Mouse (Mus musculus): ENCODE data around the gene Nfia.

The Nfia gene

DNA sequence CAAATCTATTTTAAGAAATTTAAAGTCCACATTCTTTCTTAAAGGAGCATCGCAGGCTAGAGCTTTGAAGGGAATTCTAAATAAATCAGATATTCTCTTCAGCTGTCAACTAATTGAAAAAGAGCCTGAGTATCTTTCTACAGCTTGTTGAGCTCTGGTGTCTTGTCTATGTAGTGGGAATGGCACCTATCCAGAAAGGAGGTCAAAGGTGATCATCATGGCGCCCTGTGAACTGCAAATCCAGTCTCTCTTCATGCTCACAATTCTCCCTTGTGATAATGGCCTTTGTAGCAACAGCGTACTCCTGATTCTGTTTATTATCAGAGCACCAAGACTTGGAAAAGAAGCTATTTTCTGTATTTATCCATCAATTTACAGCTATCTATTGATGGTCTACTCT, 6.4 kb upstream of the Nfia start:
- no peak for DNase-seq (ENCODE audit: low spot score in 2 of 2)

GRCm38 (mm10) chr4:97767025-97767424, 5.5 kb upstream of the Nfia start:
- DNase-seq (ENCODE audit: low spot score in 2 of 2), result no peak

GRCm38 (mm10) chr4:97767516-97767915, 5.0 kb upstream of the Nfia start:
- no peak for DNase-seq (ENCODE audit: low spot score in 2 of 2)

- peak in 1 of 2 experiments; percentile 54 for DNase-seq (ENCODE audit: low spot score in 2 of 2)
These were observed 2.7 kb upstream of the Nfia start for GRCm38 (mm10) chr4:97769861-97770260.

- peak in 1 of 2 experiments; percentile 41 for DNase-seq (ENCODE audit: low spot score in 2 of 2)
These were observed 1.1 kb upstream of the Nfia start for GRCm38 (mm10) chr4:97771426-97771825.

GRCm38 (mm10) chr4:97772084-97772484, 450 bp upstream of the Nfia start:
- DNase-seq (ENCODE audit: low spot score in 2 of 2), result peak; percentile 91 to 93

GRCm38 (mm10) chr4:97773110-97773593, 618 bp downstream of the Nfia start:
- peak; percentile 89 for DNase-seq (ENCODE audit: low spot score in 2 of 2)

GRCm38 (mm10) chr4:97773791-97774190, 1.3 kb downstream of the Nfia start:
- DNase-seq (ENCODE audit: low spot score in 2 of 2), result peak in 1 of 2 experiments; percentile 50

- peak in 1 of 2 experiments; percentile 56 for DNase-seq (ENCODE audit: low spot score in 2 of 2)
These were observed 2.0 kb downstream of the Nfia start for GRCm38 (mm10) chr4:97774446-97774950.

- DNase-seq (ENCODE audit: low spot score in 2 of 2), result peak; percentile 54 to 65
These were observed 2.5 kb downstream of the Nfia start for GRCm38 (mm10) chr4:97775059-97775458.

GRCm38 (mm10) chr4:97775494-97776265, 3.1 kb downstream of the Nfia start:
- peak in 1 of 2 experiments; percentile 60 for DNase-seq (ENCODE audit: low spot score in 2 of 2)

DNA sequence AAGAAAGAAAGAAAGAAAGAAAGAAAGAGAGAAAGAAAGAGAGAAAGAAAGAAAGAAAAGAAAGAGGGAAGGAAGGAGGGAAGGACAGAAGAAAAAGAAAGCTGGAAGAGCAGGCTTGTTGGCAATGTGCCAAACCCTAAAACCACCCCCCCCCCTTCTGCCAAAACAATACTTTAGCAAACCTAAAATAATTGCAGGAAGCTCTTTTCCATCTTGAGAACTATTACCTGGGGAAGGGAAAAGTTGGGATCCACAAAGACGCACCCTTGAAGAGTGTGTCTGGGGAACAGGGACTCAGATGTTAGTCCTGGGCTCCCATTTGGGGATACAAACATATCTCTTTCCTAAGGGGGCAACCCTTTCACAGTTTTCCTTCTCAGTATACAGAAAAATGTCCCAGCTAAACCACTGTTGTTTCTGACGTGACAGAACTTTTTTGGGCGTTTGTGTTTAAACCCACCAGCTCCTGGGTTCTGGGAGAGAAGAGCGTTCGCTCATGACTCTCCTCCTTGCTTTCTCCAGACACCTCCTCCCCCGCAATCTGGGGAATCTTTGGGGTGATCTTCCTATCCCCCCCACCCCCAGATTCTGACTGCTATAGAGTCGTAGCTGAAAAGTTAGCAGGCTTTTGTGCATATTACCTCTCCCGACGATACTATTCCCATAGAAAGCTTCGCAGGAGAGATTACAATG, 4.0 kb downstream of the Nfia start:
- DNase-seq (ENCODE audit: low spot score in 2 of 2), result peak in 1 of 2 experiments; percentile 57

DNA sequence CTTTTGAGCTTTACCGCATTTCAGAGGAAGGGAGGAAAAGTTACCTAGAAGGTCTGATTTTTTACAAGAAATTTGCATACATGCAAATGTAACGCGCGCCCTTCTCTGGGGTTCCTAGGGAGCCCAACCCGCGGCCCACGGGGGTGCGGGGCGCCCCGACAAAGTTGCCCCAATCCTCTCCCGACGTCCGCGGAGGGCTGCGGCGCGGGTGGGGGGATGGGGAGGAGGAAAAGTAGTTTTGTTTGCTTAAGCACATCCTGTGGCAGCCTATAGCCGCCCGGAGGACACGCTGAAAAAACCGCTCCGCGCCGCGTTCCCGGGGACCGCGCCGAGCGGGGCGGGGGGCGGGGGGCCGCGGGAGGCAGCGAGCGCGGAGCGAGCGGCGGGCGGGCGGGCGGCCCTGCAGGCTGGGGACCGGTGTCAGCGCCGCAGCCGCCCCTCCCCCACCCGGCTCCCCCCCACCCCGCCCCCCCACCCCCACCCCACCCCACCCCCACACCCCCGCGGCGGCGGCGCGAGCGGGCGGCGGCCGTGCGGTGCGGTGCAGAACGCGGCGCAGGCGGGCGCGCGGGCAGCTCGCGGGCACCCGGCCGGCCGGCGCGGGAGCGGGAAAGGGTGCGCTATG, 4.7 kb downstream of the Nfia start:
- peak; percentile 53 to 73 for DNase-seq (ENCODE audit: low spot score in 2 of 2)

DNA sequence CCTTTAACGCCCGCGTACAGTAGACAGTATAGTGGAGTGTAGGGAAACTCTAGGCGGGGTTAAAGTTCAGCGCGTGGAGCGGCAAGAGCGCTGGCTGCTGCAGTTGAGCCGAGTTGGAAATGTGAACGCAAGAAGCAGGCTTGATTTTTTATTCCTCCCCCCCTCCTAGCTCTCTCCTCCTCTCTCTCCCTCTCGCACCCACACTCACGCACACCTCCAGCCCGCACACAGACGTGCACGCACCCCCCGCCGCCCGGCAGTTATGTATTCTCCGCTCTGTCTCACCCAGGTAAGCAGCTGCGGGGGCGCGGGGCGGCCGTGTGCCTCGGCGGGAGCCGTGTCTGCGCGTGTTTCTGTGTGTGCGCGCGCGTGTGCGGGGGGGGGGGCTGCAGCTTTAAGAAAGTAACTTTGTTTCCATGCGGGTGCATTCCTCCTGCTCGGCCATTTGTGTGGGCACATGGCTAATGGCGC, 5.2 kb downstream of the Nfia start, which contains the start of gene E130114P18Rik:
Gene E130114P18Rik (minus strand): TSS at position 373 of the 471 bp plus-strand sequence.
- DNase-seq (ENCODE audit: low spot score in 2 of 2), result peak; percentile 50 to 74

DNA sequence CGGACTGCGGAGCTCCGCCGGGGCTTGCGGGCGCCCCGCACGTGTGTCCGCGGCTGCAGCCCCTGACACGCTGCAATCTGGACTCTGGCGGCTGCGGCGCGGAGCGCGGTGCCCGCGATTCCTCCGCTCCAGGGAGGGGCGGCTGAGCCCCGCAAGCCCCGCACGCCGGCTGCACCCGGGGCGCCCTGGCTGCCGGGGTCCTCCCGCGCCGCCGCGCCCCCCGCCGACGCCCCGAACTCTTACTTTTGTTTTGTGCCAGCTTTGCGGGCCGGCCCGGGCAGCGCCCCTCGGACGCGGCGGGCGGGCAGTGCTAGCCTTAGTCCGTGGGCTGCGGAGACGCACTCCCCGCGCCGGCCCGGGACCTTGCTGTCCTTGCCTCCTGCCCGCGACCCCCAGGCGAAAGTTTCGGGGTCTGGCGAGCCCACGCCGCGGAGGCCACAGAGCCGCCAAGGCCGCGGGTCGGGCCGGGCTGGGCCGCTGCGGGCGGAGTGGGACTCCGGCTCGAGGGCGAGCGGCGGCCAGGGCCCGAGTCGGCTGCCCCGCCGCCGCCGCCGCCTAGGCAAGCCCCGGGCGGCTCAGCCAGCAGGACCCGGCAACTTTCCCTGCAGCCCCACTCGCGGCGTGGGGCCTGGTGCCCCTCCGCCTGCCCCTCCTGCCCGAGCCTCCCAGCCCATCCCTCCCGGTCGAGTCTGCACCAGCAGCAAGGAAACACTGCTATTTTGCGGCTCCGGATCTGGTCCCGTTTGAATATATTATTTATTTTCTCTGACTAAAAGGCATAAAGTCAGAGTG, 5.9 kb downstream of the Nfia start:
- peak; percentile 24 to 78 for DNase-seq (ENCODE audit: low spot score in 2 of 2)

- peak in 1 of 2 experiments; percentile 49 for DNase-seq (ENCODE audit: low spot score in 2 of 2)
These were observed 6.7 kb downstream of the Nfia start for GRCm38 (mm10) chr4:97779003-97779930.

DNA sequence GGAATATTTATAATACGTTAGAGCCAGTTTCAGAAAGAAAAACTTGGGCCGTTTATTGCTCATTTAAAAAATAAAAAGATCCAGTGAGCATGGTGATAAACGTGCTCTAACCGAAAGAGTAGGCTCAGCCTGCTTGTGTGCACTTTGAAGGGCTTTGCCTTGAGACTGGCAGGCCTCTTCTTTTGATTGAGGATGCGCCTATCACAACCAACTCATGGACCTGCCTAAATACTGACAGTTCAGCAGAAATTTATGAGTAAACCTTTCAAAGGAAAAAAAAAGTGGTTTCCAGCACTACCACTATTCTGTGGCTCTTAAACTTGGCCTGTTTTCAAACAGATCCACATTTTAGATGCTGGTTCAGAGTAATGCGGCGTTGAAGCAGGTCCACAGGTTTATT, 7.5 kb downstream of the Nfia start:
- DNase-seq (ENCODE audit: low spot score in 2 of 2), result no peak

GRCm38 (mm10) chr4:97780666-97781435, 8.3 kb downstream of the Nfia start:
- no peak for DNase-seq (ENCODE audit: low spot score in 2 of 2)

DNA sequence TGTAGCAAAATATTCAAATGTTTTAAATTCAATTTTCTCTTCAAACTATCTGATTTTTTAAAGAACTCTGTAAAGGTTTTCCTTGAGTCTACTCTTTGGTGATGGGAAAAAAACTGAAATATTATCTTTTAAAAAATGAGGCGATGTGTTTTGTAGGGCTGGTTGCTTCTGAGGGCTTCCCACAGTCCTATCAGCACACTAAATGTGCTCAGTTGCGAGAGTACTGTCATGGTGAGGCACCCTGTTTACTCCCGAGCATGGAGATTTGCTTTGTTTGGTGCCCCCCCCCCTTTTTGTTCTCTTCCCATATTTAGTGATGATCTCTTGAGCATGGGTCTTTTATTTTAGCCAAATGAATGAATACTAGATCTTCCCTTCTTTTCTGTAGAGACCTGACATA, 9.5 kb downstream of the Nfia start:
- DNase-seq (ENCODE audit: low spot score in 2 of 2), result no peak

Measured in spleen, postnatal 4 days (tissue).